8 mouse cellular contexts compared by ENCODE assay signal in the genomic region with DNA sequence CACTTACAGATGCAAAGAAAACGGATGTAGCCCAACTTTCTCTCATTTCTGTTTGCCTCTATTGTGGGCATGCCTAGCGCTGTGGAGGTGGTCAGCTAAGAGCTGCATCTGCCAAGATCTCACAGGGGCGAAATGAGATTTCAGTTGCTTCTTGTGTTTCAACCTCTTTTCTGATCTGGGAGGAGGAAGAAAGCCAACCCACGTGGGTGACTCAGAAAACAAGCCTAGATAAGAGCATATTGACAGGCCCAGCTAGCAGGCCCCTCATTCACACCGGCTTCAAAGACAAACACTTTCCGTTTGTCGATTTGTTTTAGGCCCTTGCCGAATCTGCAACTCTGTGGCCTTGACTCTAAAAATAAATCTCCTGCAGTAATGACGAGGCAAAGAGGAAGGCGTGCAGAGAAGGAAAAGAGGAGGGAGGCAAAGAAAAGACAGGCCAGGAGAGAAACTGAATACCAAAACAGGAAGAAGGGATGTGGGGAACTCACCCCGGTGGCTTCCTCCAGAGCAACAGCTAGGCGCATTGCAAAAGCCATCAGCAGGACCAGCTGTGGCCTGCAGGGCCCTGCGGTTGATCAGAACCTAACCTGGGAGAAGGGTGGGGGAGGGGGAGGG.
A peak's percentile ranks its signal among the peaks of the same experiment; 100 is the strongest.
DNase-seq lines count a peak whose midpoint lies in the region; ATAC-seq and TF ChIP-seq lines count a peak whose summit lies in the region.

No protein-coding gene starts in this region.

- H3K4me3 ChIP-seq in heart, postnatal 0 days (ENCODE audit: low read depth, low read length), result no peak overlapping the region
- H3K4me3 ChIP-seq in stomach, postnatal 0 days (ENCODE audit: low read depth, low read length), result no peak overlapping the region

- H3K9me3 ChIP-seq in heart, postnatal 0 days (replicated peaks; ENCODE audit: control insufficient read depth, low read length), result no peaks in the 10 kb centered on the region
- H3K9me3 ChIP-seq in stomach, postnatal 0 days (ENCODE audit: control insufficient read depth, low read length), result no peaks in the 10 kb centered on the region

- no peak overlapping the region for H3K9ac ChIP-seq in heart, postnatal 0 days (replicated peaks; ENCODE audit: low read depth, low read length)
- no peak overlapping the region for H3K9ac ChIP-seq in stomach, postnatal 0 days (ENCODE audit: low read length)

- H3K4me1 ChIP-seq in heart, postnatal 0 days (ENCODE audit: control insufficient read depth, insufficient read depth), result peaks cover 5% of the 10 kb centered on the region; the same call in 1 of the 2 replicates
- H3K4me1 ChIP-seq in stomach, postnatal 0 days (replicated peaks; ENCODE audit: control insufficient read depth, insufficient read depth), result no peaks in the 10 kb centered on the region

- 13% methylated on average over 13 of the region's 13 CpGs for WGBS in heart, postnatal 0 days
- 27% methylated on average over 13 of the region's 13 CpGs for WGBS in stomach, postnatal 0 days

- ATAC-seq in heart, postnatal 0 days (ENCODE audit: insufficient read depth, low read depth), result no peak
- peak; percentile 29; the same call in 1 of the 2 replicates for ATAC-seq in stomach, postnatal 0 days (ENCODE audit: low FRiP score, low TSS enrichment)
- ATAC-seq in erythroblast, adult 5-6 weeks (replicated peaks; ENCODE audit: low FRiP score, poor library complexity, severe bottlenecking), result no peak

- peak; percentile 70 for DNase-seq in heart, adult 11 months
- DNase-seq in heart, adult 8-10 months (ENCODE audit: low spot score), result no peak
- DNase-seq in ovary, postnatal 36 days (ENCODE audit: low spot score), result peak; percentile 5
- no peak for DNase-seq in ovary, postnatal 10 days (ENCODE audit: low spot score)
- DNase-seq in heart, postnatal 0 days (ENCODE audit: low spot score), result no peak
- DNase-seq in stomach, postnatal 0 days (ENCODE audit: low spot score), result peak; percentile 20
- DNase-seq in urinary bladder, postnatal 14 days (ENCODE audit: low spot score), result no peak

- TF ChIP-seq CTCF in heart, postnatal 0 days (IDR thresholded peaks at IDR 0.05; ENCODE audit: low read depth), result no peak
- no peak for TF ChIP-seq CTCF in stomach, postnatal 0 days (IDR thresholded peaks at IDR 0.05; ENCODE audit: low read depth)

- H3K27ac ChIP-seq in heart, postnatal 0 days (ENCODE audit: low read depth), result peak overlapping the region; percentile 57
- H3K27ac ChIP-seq in stomach, postnatal 0 days (replicated peaks), result no peak overlapping the region

- TF ChIP-seq EP300 in heart, postnatal 0 days (IDR thresholded peaks at IDR 0.05; ENCODE audit: low read depth), result no peak
- no peak for TF ChIP-seq EP300 in stomach, postnatal 0 days (optimal IDR thresholded peaks at IDR 0.05)

- peak overlapping the region; percentile 1; the same call in 1 of the 2 replicates for H3K4me2 ChIP-seq in heart, postnatal 0 days (ENCODE audit: low read depth, low read length)
- H3K4me2 ChIP-seq in stomach, postnatal 0 days (replicated peaks; ENCODE audit: low read depth), result no peak overlapping the region

- H3K27me3 ChIP-seq in heart, postnatal 0 days (ENCODE audit: control insufficient read depth, insufficient read depth, low read length), result no peaks in the 10 kb centered on the region
- no peaks in the 10 kb centered on the region for H3K27me3 ChIP-seq in stomach, postnatal 0 days (ENCODE audit: control insufficient read depth, insufficient read depth, low read length)

- H3K36me3 ChIP-seq in heart, postnatal 0 days (replicated peaks; ENCODE audit: control insufficient read depth, insufficient read depth, low read length), result no peaks in the 10 kb centered on the region
- H3K36me3 ChIP-seq in stomach, postnatal 0 days (ENCODE audit: control insufficient read depth, insufficient read depth, low read length), result no peaks in the 10 kb centered on the region

Comparison
In these comparisons a context has a peak if more than half of its experiments do, and no peak if none do; other contexts are left out.
1. DNase-seq: peak in heart, adult 11 months (single experiment), ovary, postnatal 36 days (single experiment) and stomach, postnatal 0 days (single experiment); none in heart, adult 8-10 months (single experiment), ovary, postnatal 10 days (single experiment), heart, postnatal 0 days (single experiment) and urinary bladder, postnatal 14 days (single experiment).